Mouse (Mus musculus) CD4-positive helper T cell, adult 2 months (primary cell): Measurements from ENCODE around the gene Bicra.

Experiments used
- DNase-seq: peaks from one replicate; pipeline ENCODE4 v3.0.0-alpha.2; 2012; ENCODE audit warnings: low read depth, missing footprints, low spot score

Bicra gene

GRCm38 (mm10) chr7:15975904-15976303 is 71.8 kb downstream of the Bicra start:
- DNase-seq = peak; percentile 47

- DNase-seq = no peak
Observed at GRCm38 (mm10) chr7:15975451-15975850, 72.3 kb downstream of the Bicra start.

GRCm38 (mm10) chr7:15974712-15975111 is 73.0 kb downstream of the Bicra start:
- peak; percentile 71 for DNase-seq

- no peak for DNase-seq
Observed at GRCm38 (mm10) chr7:15972247-15972646, 75.5 kb downstream of the Bicra start.

- no peak for DNase-seq
Observed at GRCm38 (mm10) chr7:15969674-15970073, 78.0 kb downstream of the Bicra start.

GRCm38 (mm10) chr7:15968322-15968721 is 79.4 kb downstream of the Bicra start:
- DNase-seq = no peak

- DNase-seq = peak; percentile 63
Observed at GRCm38 (mm10) chr7:15967312-15967711, 80.4 kb downstream of the Bicra start, which contains the start of gene Ehd2. Gene Ehd2, minus strand, starts transcription at chr7:15967567.

GRCm38 (mm10) chr7:15966489-15966888 is 81.2 kb downstream of the Bicra start:
- DNase-seq = no peak

- no peak for DNase-seq
Observed at GRCm38 (mm10) chr7:15963798-15964652, 83.7 kb downstream of the Bicra start.

- DNase-seq = no peak
Observed at GRCm38 (mm10) chr7:15962311-15963288, 85.1 kb downstream of the Bicra start.

GRCm38 (mm10) chr7:15961798-15962197 is 85.9 kb downstream of the Bicra start:
- no peak for DNase-seq

GRCm38 (mm10) chr7:15961239-15961638 is 86.5 kb downstream of the Bicra start:
- no peak for DNase-seq

- DNase-seq = no peak
Observed at GRCm38 (mm10) chr7:15960691-15961090, 87.0 kb downstream of the Bicra start.

GRCm38 (mm10) chr7:15956143-15956542 is 91.6 kb downstream of the Bicra start:
- DNase-seq = no peak

GRCm38 (mm10) chr7:15955509-15955908 is 92.2 kb downstream of the Bicra start:
- no peak for DNase-seq

- DNase-seq = no peak
Observed at GRCm38 (mm10) chr7:15954978-15955443, 92.7 kb downstream of the Bicra start.

- no peak for DNase-seq
Observed at GRCm38 (mm10) chr7:15954436-15954835, 93.3 kb downstream of the Bicra start.

GRCm38 (mm10) chr7:15953307-15954074 is 94.2 kb downstream of the Bicra start:
- DNase-seq = peak; percentile 49

- DNase-seq = no peak
Observed at GRCm38 (mm10) chr7:15952416-15952815, 95.3 kb downstream of the Bicra start.

- DNase-seq = no peak
Observed at GRCm38 (mm10) chr7:15950008-15950407, 97.7 kb downstream of the Bicra start.

- peak; percentile 77 for DNase-seq
Observed at GRCm38 (mm10) chr7:15949216-15949790, 98.4 kb downstream of the Bicra start.
